In the genomic region with DNA sequence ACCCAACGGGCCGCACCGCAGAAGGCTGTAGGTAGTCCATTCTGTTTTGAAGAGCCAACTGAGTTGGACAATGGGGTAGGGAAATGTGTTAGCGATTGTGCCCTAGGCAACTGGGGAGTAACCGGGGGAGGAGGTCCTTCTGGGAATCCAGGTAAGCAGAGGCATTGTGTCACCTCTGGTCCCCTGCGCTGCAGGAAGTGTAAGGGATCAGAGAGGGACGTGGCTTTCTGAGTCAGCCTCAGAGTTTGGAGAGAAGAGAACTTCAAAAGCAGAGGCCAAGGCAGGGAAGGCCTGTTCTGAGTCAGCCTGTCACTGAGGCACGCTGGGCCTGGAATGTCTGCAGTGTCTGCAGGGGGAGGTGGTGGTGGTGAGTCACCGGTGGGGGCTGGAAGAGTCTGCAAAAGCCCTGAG, we compare ENCODE assay signal across 13 mouse cellular contexts. TPM values are rescaled to one million over a fixed set of nuclear protein-coding genes. Genes with fewer than 3 reads are reported as not detected.
DNase-seq lines count a peak whose midpoint lies in the region; ATAC-seq lines count a peak whose summit lies in the region.
"Had no signal": no experiment of that assay in that cellular context is flagged by ENCODE, and none has a peak within 500 bp of the region (broad histone marks: within the 10 kb centered on the region; RNA-seq: fewer than 3 reads in every experiment).

No protein-coding gene starts in this region.

- no peak for ATAC-seq in liver, embryonic 11.5 days (replicated peaks; ENCODE audit: low FRiP score)
- peak; percentile 61; the same call in 1 of the 2 replicates for ATAC-seq in stomach, embryonic 14.5 days (ENCODE audit: insufficient number of reproducible peaks, insufficient read depth, low FRiP score, low read depth)

- H3K27me3 ChIP-seq in liver, embryonic 11.5 days (replicated peaks; ENCODE audit: control insufficient read depth, insufficient read depth, low read length), result no peaks in the 10 kb centered on the region
- H3K27me3 ChIP-seq in stomach, embryonic 14.5 days (ENCODE audit: control insufficient read depth, insufficient read depth, low read length), result no peaks in the 10 kb centered on the region
- no peaks in the 10 kb centered on the region for H3K27me3 ChIP-seq in midbrain, embryonic 10.5 days (ENCODE audit: low read depth, poor library complexity, severe bottlenecking)
- H3K27me3 ChIP-seq: hindbrain, embryonic 15.5 days had no signal

- H3K36me3 ChIP-seq in liver, embryonic 11.5 days (ENCODE audit: control insufficient read depth, insufficient read depth, low read length), result no peaks in the 10 kb centered on the region
- no peaks in the 10 kb centered on the region for H3K36me3 ChIP-seq in stomach, embryonic 14.5 days (ENCODE audit: control insufficient read depth, insufficient read depth, low read length)
- H3K36me3 ChIP-seq in midbrain, embryonic 10.5 days, result no peaks in the 10 kb centered on the region
- H3K36me3 ChIP-seq: hindbrain, embryonic 15.5 days; liver, embryonic 15.5 days had no signal

- H3K27ac ChIP-seq in liver, embryonic 11.5 days (ENCODE audit: low read depth, low read length), result no peak overlapping the region; the same call in 1 of the 2 replicates
- H3K27ac ChIP-seq in stomach, embryonic 14.5 days (ENCODE audit: low read length), result no peak overlapping the region
- no peak overlapping the region for H3K27ac ChIP-seq in midbrain, embryonic 10.5 days (replicated peaks)
- H3K27ac ChIP-seq: hindbrain, embryonic 15.5 days; liver, embryonic 15.5 days had no signal

- no peaks in the 10 kb centered on the region for H3K9me3 ChIP-seq in liver, embryonic 11.5 days (ENCODE audit: control insufficient read depth, low read length)
- no peaks in the 10 kb centered on the region for H3K9me3 ChIP-seq in stomach, embryonic 14.5 days (ENCODE audit: control insufficient read depth, low read depth, low read length)
- no peaks in the 10 kb centered on the region for H3K9me3 ChIP-seq in midbrain, embryonic 10.5 days (replicated peaks)
- H3K9me3 ChIP-seq: hindbrain, embryonic 15.5 days; liver, embryonic 15.5 days had no signal

- no peak overlapping the region for H3K4me3 ChIP-seq in liver, embryonic 11.5 days (ENCODE audit: low read depth, low read length)
- no peak overlapping the region for H3K4me3 ChIP-seq in stomach, embryonic 14.5 days (ENCODE audit: low read depth, low read length)
- no peak overlapping the region for H3K4me3 ChIP-seq in midbrain, embryonic 10.5 days
- H3K4me3 ChIP-seq: hindbrain, embryonic 15.5 days; liver, embryonic 15.5 days had no signal

- no peak for DNase-seq in liver, embryonic 11.5 days (ENCODE audit: low spot score)
- DNase-seq in liver (no peak), MN1 (ENCODE audit: low spot score) (peak; percentile 65)
- peak; percentile 85 for DNase-seq in adrenal gland, postnatal 14 days
- DNase-seq in layer of hippocampus, postnatal 10 days (ENCODE audit: low spot score in 2 of 2), result no peak
- no peak for DNase-seq in midbrain, embryonic 10.5 days (ENCODE audit: low spot score)
- DNase-seq: cerebellum, postnatal 14 days; layer of hippocampus, adult 9-11 months; retina, postnatal 1 day; thymus, postnatal 25 days had no signal

- H3K4me1 ChIP-seq in liver, embryonic 11.5 days (replicated peaks; ENCODE audit: control insufficient read depth, insufficient read depth, low read length), result no peaks in the 10 kb centered on the region
- peaks cover 5% of the 10 kb centered on the region; the same call in 1 of the 2 replicates for H3K4me1 ChIP-seq in stomach, embryonic 14.5 days (ENCODE audit: control insufficient read depth, insufficient read depth, low read length)
- peaks cover 10% of the 10 kb centered on the region for H3K4me1 ChIP-seq in midbrain, embryonic 10.5 days
- H3K4me1 ChIP-seq: hindbrain, embryonic 15.5 days; liver, embryonic 15.5 days had no signal

- H3K9ac ChIP-seq in liver, embryonic 11.5 days (ENCODE audit: low read depth, low read length), result peak overlapping the region; percentile 9; the same call in 1 of the 2 replicates
- no peak overlapping the region for H3K9ac ChIP-seq in stomach, embryonic 14.5 days (replicated peaks; ENCODE audit: low read depth, low read length)
- H3K9ac ChIP-seq: hindbrain, embryonic 15.5 days; liver, embryonic 15.5 days had no signal

- H3K4me2 ChIP-seq in liver, embryonic 11.5 days, result no peak overlapping the region
- H3K4me2 ChIP-seq in stomach, embryonic 14.5 days (replicated peaks; ENCODE audit: low read depth, low read length), result no peak overlapping the region
- H3K4me2 ChIP-seq: hindbrain, embryonic 15.5 days; liver, embryonic 15.5 days had no signal

- 35% methylated on average over 9 of the region's 9 CpGs for whole genome bisulfite sequencing in liver, embryonic 11.5 days
- WGBS in stomach, embryonic 14.5 days, result 10% methylated on average over 9 of the region's 9 CpGs
- 20% methylated on average over 9 of the region's 9 CpGs for WGBS in midbrain, embryonic 10.5 days

RNA-seq across cellular contexts. Expression of gene Gip, which starts 6.4 kb away (rescaled TPM):
- not detected in 2 replicates for polyA plus RNA-seq in liver, embryonic 11.5 days (2014; fragmentation: Nextera tagmentation; extraction: Ambion mirVana)
- not detected in 2 replicates for total RNA-seq in adrenal gland, postnatal 14 days (2021)
- polyA plus RNA-seq in stomach, embryonic 14.5 days (2014; fragmentation: Nextera tagmentation; extraction: Ambion mirVana), result 1.1 TPM in 1 of 2 replicates, not detected in the other
- total RNA-seq in layer of hippocampus, postnatal 10 days (2021), result not detected
- not detected in 2 replicates for polyA plus RNA-seq in midbrain, embryonic 10.5 days (2016; fragmentation: Nextera tagmentation; extraction: Ambion mirVana)
- polyA plus RNA-seq: hindbrain, embryonic 15.5 days; liver, embryonic 15.5 days had no signal

RNA-seq across cellular contexts. Expression of gene Igf2bp1, which starts 12.2 kb away (rescaled TPM):
- polyA plus RNA-seq in liver, embryonic 11.5 days (2014; fragmentation: Nextera tagmentation; extraction: Ambion mirVana), result 54.1 and 56.0 TPM in 2 replicates
- 5.0 and 8.4 TPM in 2 replicates for total RNA-seq in adrenal gland, postnatal 14 days (2021)
- 24.9 and 28.5 TPM in 2 replicates for polyA plus RNA-seq in stomach, embryonic 14.5 days (2014; fragmentation: Nextera tagmentation; extraction: Ambion mirVana)
- total RNA-seq in layer of hippocampus, postnatal 10 days (2021), result under 1 TPM; 0.47 to 0.50 TPM
- 176 and 190 TPM in 2 replicates for polyA plus RNA-seq in midbrain, embryonic 10.5 days (2016; fragmentation: Nextera tagmentation; extraction: Ambion mirVana)

RNA-seq across cellular contexts. Expression of gene Snf8, which starts 16.7 kb away (rescaled TPM):
- 48.8 and 50.0 TPM in 2 replicates for polyA plus RNA-seq in liver, embryonic 11.5 days (2014; fragmentation: Nextera tagmentation; extraction: Ambion mirVana)
- total RNA-seq in adrenal gland, postnatal 14 days (2021), result 77.7 and 79.2 TPM in 2 replicates
- 34.6 and 35.5 TPM in 2 replicates for polyA plus RNA-seq in stomach, embryonic 14.5 days (2014; fragmentation: Nextera tagmentation; extraction: Ambion mirVana)
- total RNA-seq in layer of hippocampus, postnatal 10 days (2021), result 10 to 100 TPM; 91.6 to 93.2 TPM
- polyA plus RNA-seq in midbrain, embryonic 10.5 days (2016; fragmentation: Nextera tagmentation; extraction: Ambion mirVana), result 106 and 110 TPM in 2 replicates

RNA-seq across cellular contexts. Expression of gene Ube2z, which starts 47.2 kb away (rescaled TPM):
- 26.7 and 27.1 TPM in 2 replicates for polyA plus RNA-seq in liver, embryonic 11.5 days (2014; fragmentation: Nextera tagmentation; extraction: Ambion mirVana)
- total RNA-seq in adrenal gland, postnatal 14 days (2021), result 43.8 and 45.2 TPM in 2 replicates
- 33.3 and 35.6 TPM in 2 replicates for polyA plus RNA-seq in stomach, embryonic 14.5 days (2014; fragmentation: Nextera tagmentation; extraction: Ambion mirVana)
- total RNA-seq in layer of hippocampus, postnatal 10 days (2021), result 10 to 100 TPM; 56.6 to 57.8 TPM
- polyA plus RNA-seq in midbrain, embryonic 10.5 days (2016; fragmentation: Nextera tagmentation; extraction: Ambion mirVana), result 25.0 and 27.0 TPM in 2 replicates

RNA-seq across cellular contexts. Expression of gene Atp5g1, which starts 57.5 kb away (rescaled TPM):
- polyA plus RNA-seq in liver, embryonic 11.5 days (2014; fragmentation: Nextera tagmentation; extraction: Ambion mirVana), result 943 and 994 TPM in 2 replicates
- 244 and 262 TPM in 2 replicates for total RNA-seq in adrenal gland, postnatal 14 days (2021)
- 739 and 807 TPM in 2 replicates for polyA plus RNA-seq in stomach, embryonic 14.5 days (2014; fragmentation: Nextera tagmentation; extraction: Ambion mirVana)
- total RNA-seq in layer of hippocampus, postnatal 10 days (2021), result 100 to 1,000 TPM; 583 to 624 TPM
- polyA plus RNA-seq in midbrain, embryonic 10.5 days (2016; fragmentation: Nextera tagmentation; extraction: Ambion mirVana), result 534 and 550 TPM in 2 replicates

Comparison
In these comparisons a context has a peak if more than half of its experiments do, and no peak if none do; other contexts are left out.
1. DNase-seq: peak in MN1 (single experiment) and adrenal gland, postnatal 14 days (single experiment); none in liver, embryonic 11.5 days (single experiment), liver (single experiment), layer of hippocampus, postnatal 10 days (0 of 2) and midbrain, embryonic 10.5 days (single experiment).